Mouse (Mus musculus) embryonic facial prominence, embryonic 15.5 days (tissue): ENCODE measurements around the gene Pigw. TPM values are rescaled to one million over a fixed set of nuclear protein-coding genes. Genes with fewer than 3 reads are reported as not detected.
"Not testable (repeated sequence)": the region's sequence is repeated elsewhere in the genome, so short reads cannot be mapped to it uniquely, and the experiment has no call there.

Experiments used
- ATAC-seq: fragments of 200-750 bp; cut with Nextera tagmentation; 2 replicates; pipeline ENCODE4 v1.8.0; 2017; ENCODE audit warnings: low read depth, moderate TSS enrichment; ENCODE audit not compliant: insufficient number of reproducible peaks, low FRiP score, low TSS enrichment
- H3K27ac ChIP-seq: fragments of 300-500 bp; sonication (generic); replicated peaks from 2 replicates; pipeline ENCODE4 v1.5.1; 2015; ENCODE audit warnings: mild to moderate bottlenecking, inconsistent platforms
- H3K27me3 ChIP-seq: fragments of 300-500 bp; sonication (generic); 2 replicates; pipeline ENCODE4 v1.6.1; 2015; ENCODE audit warnings: inconsistent platforms
- H3K36me3 ChIP-seq: fragments of 300-500 bp; sonication (generic); 2 replicates; pipeline ENCODE4 v1.6.1; 2015; ENCODE audit warnings: mild to moderate bottlenecking, inconsistent platforms
- H3K4me1 ChIP-seq: fragments of 300-500 bp; sonication (generic); 2 replicates; pipeline ENCODE4 v1.6.1; 2015; ENCODE audit warnings: inconsistent platforms
- H3K4me2 ChIP-seq: fragments of 300-500 bp; sonication (generic); replicated peaks from 2 replicates; pipeline ENCODE4 v1.6.1; 2015; ENCODE audit warnings: mild to moderate bottlenecking, inconsistent platforms
- H3K4me3 ChIP-seq: fragments of 300-500 bp; sonication (generic); replicated peaks from 2 replicates; pipeline ENCODE4 v1.5.1; 2015; ENCODE audit warnings: mild to moderate bottlenecking, inconsistent platforms
- H3K9ac ChIP-seq: fragments of 300-500 bp; sonication (generic); 2 replicates; pipeline ENCODE4 v1.6.1; 2015; ENCODE audit warnings: inconsistent platforms
- H3K9me3 ChIP-seq: fragments of 300-500 bp; sonication (generic); replicated peaks from 2 replicates; pipeline ENCODE4 v1.6.1; 2016; ENCODE audit warnings: inconsistent platforms
- WGBS: fragments of 180-500 bp; shearing (Covaris S2); methylation state at CpG from one replicate; pipeline ENCODE4 v1.1.7; 2015; 5-methylcytosine and 5-hydroxymethylcytosine counted together
- polyA plus RNA-seq: library from polyadenylated mRNA; unstranded; fragments of >200 nt; fragmentation: Nextera tagmentation; extraction: Ambion mirVana; gene quantifications from 2 replicates; pipeline ENCODE4 v1.2.1, GENCODE M21; 2015

The Pigw gene
- polyA plus RNA-seq, 1 experiment from 2014 or later: 1.9 TPM

GRCm38 (mm10) chr11:84879007-84879771, 896 bp downstream of the Pigw start:
- Histone ChIP-seq H3K27me3 (no peaks in the 10 kb centered on the region), H3K4me3 (peak overlapping the region; percentile 89), H3K9me3 (no peaks in the 10 kb centered on the region), H3K36me3 (peaks cover 11% of the 10 kb centered on the region; the same call in 1 of the 2 replicates), H3K4me2 (peak overlapping the region; percentile 91), H3K27ac (peak overlapping the region; percentile 93), H3K9ac (peak overlapping the region; percentile 70), H3K4me1 (peaks cover 17% of the 10 kb centered on the region)
- WGBS: 20% methylated on average over 7 of the region's 7 CpGs
- no peak for ATAC-seq

- not testable (repeated sequence) for H3K27ac ChIP-seq, H3K4me2 ChIP-seq, H3K9ac ChIP-seq, H3K27me3 ChIP-seq, ATAC-seq, H3K9me3 ChIP-seq, H3K4me3 ChIP-seq, H3K36me3 ChIP-seq
- WGBS: no CpG with 5 or more reads among the region's 1 CpGs
- peaks cover 11% of the 10 kb centered on the region for H3K4me1 ChIP-seq
Measured at GRCm38 (mm10) chr11:84876020-84876419, 4.1 kb downstream of the Pigw start.

- no peak overlapping the region for H3K4me3 ChIP-seq
- whole genome bisulfite sequencing: 78% methylated on average over 1 of the region's 1 CpGs
- H3K36me3 ChIP-seq: 0 out of 2 replicates have a peak, but pooled peaks cover 4% of the 10 kb centered on the region
- H3K9ac ChIP-seq: no peak overlapping the region
- H3K4me1 ChIP-seq: peaks cover 4% of the 10 kb centered on the region; the same call in 1 of the 2 replicates
- no peaks in the 10 kb centered on the region for H3K27me3 ChIP-seq
- ATAC-seq: no peak
- no peaks in the 10 kb centered on the region for H3K9me3 ChIP-seq
- H3K4me2 ChIP-seq: no peak overlapping the region
- no peak overlapping the region for H3K27ac ChIP-seq
Measured at GRCm38 (mm10) chr11:84873042-84873833, 6.8 kb downstream of the Pigw start.

- H3K27me3 ChIP-seq: no peaks in the 10 kb centered on the region
- H3K4me3 ChIP-seq: peak overlapping the region; percentile 91
- 64% methylated on average over 4 of the region's 4 CpGs for WGBS
- H3K9me3 ChIP-seq: no peaks in the 10 kb centered on the region
- 0 out of 2 replicates have a peak overlapping the region, but pooled peaks have one; percentile 88 for H3K9ac ChIP-seq
- H3K4me1 ChIP-seq: peaks cover 7% of the 10 kb centered on the region; the same call in 1 of the 2 replicates
- no peaks in the 10 kb centered on the region for H3K36me3 ChIP-seq
- peak overlapping the region; percentile 47 for H3K4me2 ChIP-seq
- H3K27ac ChIP-seq: peak overlapping the region; percentile 98
- ATAC-seq: no peak
Measured at GRCm38 (mm10) chr11:84871548-84872069, 8.5 kb downstream of the Pigw start.

GRCm38 (mm10) chr11:84871046-84871445, 9.0 kb downstream of the Pigw start:
- H3K4me3 ChIP-seq: peak overlapping the region; percentile 91
- no peaks in the 10 kb centered on the region for H3K9me3 ChIP-seq
- peak overlapping the region; percentile 98 for H3K27ac ChIP-seq
- H3K9ac ChIP-seq: peak overlapping the region; percentile 88
- peaks cover 7% of the 10 kb centered on the region; the same call in 1 of the 2 replicates for H3K4me1 ChIP-seq
- peak overlapping the region; percentile 47 for H3K4me2 ChIP-seq
- WGBS: 0% methylated on average over 10 of the region's 10 CpGs
- H3K36me3 ChIP-seq: no peaks in the 10 kb centered on the region
- no peaks in the 10 kb centered on the region for H3K27me3 ChIP-seq
- ATAC-seq: no peak; the same call in 1 of the 2 replicates

- WGBS: under 1% methylated on average over 51 of the region's 62 CpGs
- peak within 1 kb of the TSS; percentile 73 for H3K4me2 ChIP-seq
- ATAC-seq: peak; percentile 92
Measured at GRCm38 (mm10) chr11:84870337-84871043, 9.6 kb downstream of the Pigw start, which contains the start of gene Ggnbp2. Gene Ggnbp2, minus strand, starts transcription at chr11:84870817.

GRCm38 (mm10) chr11:84869537-84870232, 10.4 kb downstream of the Pigw start:
- Histone ChIP-seq H3K36me3 (no peaks in the 10 kb centered on the region), H3K27me3 (no peaks in the 10 kb centered on the region), H3K4me2 (peak overlapping the region; percentile 73), H3K9me3 (no peaks in the 10 kb centered on the region), H3K4me1 (peaks cover 7% of the 10 kb centered on the region; the same call in 1 of the 2 replicates), H3K27ac (peak overlapping the region; percentile 97), H3K4me3 (peak overlapping the region; percentile 91), H3K9ac (peak overlapping the region; percentile 97)
- WGBS: under 1% methylated on average over 55 of the region's 61 CpGs
- ATAC-seq: peak; percentile 89

More at GRCm38 (mm10) chr11:84870337-84871043, 9.6 kb downstream of the Pigw start, which contains the start of gene Ggnbp2:
- H3K27me3 ChIP-seq: no peaks in the 10 kb centered on the region
- peaks cover 7% of the 10 kb centered on the region; the same call in 1 of the 2 replicates for H3K4me1 ChIP-seq
- no peaks in the 10 kb centered on the region for H3K9me3 ChIP-seq
- H3K9ac ChIP-seq: peak within 1 kb of the TSS; percentile 97
- H3K4me3 ChIP-seq: peak within 1 kb of the TSS; percentile 91
- peak within 1 kb of the TSS; percentile 98 for H3K27ac ChIP-seq
- H3K36me3 ChIP-seq: no peaks in the 10 kb centered on the region

- Histone ChIP-seq H3K27ac (peak overlapping the region; percentile 97), H3K4me2 (peak overlapping the region; percentile 73), H3K4me1 (peaks cover 7% of the 10 kb centered on the region; the same call in 1 of the 2 replicates), H3K9ac (peak overlapping the region; percentile 97), H3K9me3 (no peaks in the 10 kb centered on the region), H3K4me3 (peak overlapping the region; percentile 91), H3K27me3 (no peaks in the 10 kb centered on the region), H3K36me3 (no peaks in the 10 kb centered on the region)
- WGBS: 7% methylated on average over 7 of the region's 7 CpGs
- ATAC-seq: no peak
Measured at GRCm38 (mm10) chr11:84868786-84869259, 11.3 kb downstream of the Pigw start.

- ATAC-seq: no peak
- Histone ChIP-seq H3K27me3 (no peaks in the 10 kb centered on the region), H3K9me3 (no peaks in the 10 kb centered on the region), H3K4me1 (peaks cover 7% of the 10 kb centered on the region; the same call in 1 of the 2 replicates), H3K9ac (no peak overlapping the region), H3K36me3 (no peaks in the 10 kb centered on the region), H3K27ac (no peak overlapping the region), H3K4me3 (no peak overlapping the region), H3K4me2 (no peak overlapping the region)
- 87% methylated on average over 2 of the region's 2 CpGs for WGBS
Measured at GRCm38 (mm10) chr11:84867586-84867985, 12.5 kb downstream of the Pigw start.

GRCm38 (mm10) chr11:84865268-84865667, 14.8 kb downstream of the Pigw start:
- Histone ChIP-seq H3K4me3 (no peak overlapping the region), H3K4me1 (peaks cover 7% of the 10 kb centered on the region; the same call in 1 of the 2 replicates), H3K9me3 (no peaks in the 10 kb centered on the region), H3K27ac (no peak overlapping the region), H3K4me2 (no peak overlapping the region), H3K36me3 (peaks cover 5% of the 10 kb centered on the region; the same call in 1 of the 2 replicates), H3K27me3 (no peaks in the 10 kb centered on the region), H3K9ac (no peak overlapping the region)
- 42% methylated on average over 2 of the region's 2 CpGs for WGBS
- ATAC-seq: no peak
